ENCODE assay signal across 22 mouse cellular contexts in the genomic region with DNA sequence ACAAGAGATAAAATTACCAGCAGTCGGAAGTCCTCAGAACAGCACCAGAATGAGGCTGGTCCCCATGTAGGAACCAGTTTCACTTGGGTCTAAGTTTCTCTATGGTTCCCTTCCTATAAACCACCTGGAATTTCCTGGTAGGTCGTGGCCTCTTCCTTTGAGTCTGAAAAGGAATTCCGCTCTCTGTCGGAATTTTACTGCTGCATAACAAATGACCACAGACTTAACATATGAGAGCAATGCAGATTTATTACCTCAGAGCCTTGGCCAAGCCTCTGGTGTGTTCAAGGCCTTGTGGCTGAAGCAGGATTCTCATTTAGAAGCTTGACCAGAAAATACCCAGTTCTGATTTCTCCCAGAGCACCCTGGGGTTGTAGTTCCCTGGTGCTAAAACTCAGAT.
DNase-seq lines count a peak whose midpoint lies in the region; ATAC-seq lines count a peak whose summit lies in the region.
"Had no signal": no experiment of that assay in that cellular context is flagged by ENCODE, and none has a peak within 500 bp of the region (broad histone marks: within the 10 kb centered on the region; RNA-seq: fewer than 3 reads in every experiment).

No protein-coding gene starts in this region.

- DNase-seq in embryonic facial prominence, embryonic 14.5 days (ENCODE audit: low spot score) = peak; percentile 5
- no peak for DNase-seq in embryonic facial prominence, embryonic 10.5 days (ENCODE audit: low spot score)
- peak; percentile 20 for DNase-seq in adrenal gland, postnatal 10 days
- DNase-seq in kidney, postnatal 4 days = peak; percentile 25 to 47
- DNase-seq in retina, embryonic 14.5 days (ENCODE audit: low spot score) = no peak
- DNase-seq: cerebellum, adult 2 months; cerebellum, postnatal 36 days; gastrocnemius, postnatal 36 days; heart, postnatal 4 days; lung, postnatal 4 days; thymus, postnatal 36 days had no signal

- no peaks in the 10 kb centered on the region for H3K36me3 ChIP-seq in embryonic facial prominence, embryonic 14.5 days (ENCODE audit: control insufficient read depth, insufficient read depth, low read length)
- no peaks in the 10 kb centered on the region for H3K36me3 ChIP-seq in embryonic facial prominence, embryonic 10.5 days (replicated peaks)
- H3K36me3 ChIP-seq in kidney, embryonic 14.5 days (ENCODE audit: control insufficient read depth, insufficient read depth, low read length) = no peaks in the 10 kb centered on the region
- H3K36me3 ChIP-seq: embryonic facial prominence, embryonic 13.5 days; heart, embryonic 15.5 days; hindbrain, embryonic 15.5 days; limb, embryonic 12.5 days; lung, embryonic 15.5 days had no signal

- H3K4me2 ChIP-seq in embryonic facial prominence, embryonic 14.5 days (ENCODE audit: low read depth, low read length) = no peak overlapping the region
- H3K4me2 ChIP-seq in kidney, embryonic 14.5 days (replicated peaks; ENCODE audit: low read depth, low read length) = no peak overlapping the region
- H3K4me2 ChIP-seq: embryonic facial prominence, embryonic 13.5 days; heart, embryonic 15.5 days; hindbrain, embryonic 15.5 days; limb, embryonic 12.5 days; lung, embryonic 15.5 days; midbrain, embryonic 11.5 days had no signal

- no peak overlapping the region for H3K9ac ChIP-seq in embryonic facial prominence, embryonic 14.5 days (ENCODE audit: low read depth, low read length)
- H3K9ac ChIP-seq in kidney, embryonic 14.5 days (ENCODE audit: low read depth, low read length) = no peak overlapping the region
- H3K9ac ChIP-seq: embryonic facial prominence, embryonic 13.5 days; heart, embryonic 15.5 days; hindbrain, embryonic 15.5 days; limb, embryonic 12.5 days; liver, embryonic 14.5 days; lung, embryonic 15.5 days had no signal

- H3K9me3 ChIP-seq in embryonic facial prominence, embryonic 14.5 days (ENCODE audit: control insufficient read depth, low read length) = no peaks in the 10 kb centered on the region
- no peaks in the 10 kb centered on the region for H3K9me3 ChIP-seq in embryonic facial prominence, embryonic 10.5 days
- no peaks in the 10 kb centered on the region for H3K9me3 ChIP-seq in kidney, embryonic 14.5 days (ENCODE audit: control insufficient read depth, low read length)
- H3K9me3 ChIP-seq: embryonic facial prominence, embryonic 13.5 days; heart, embryonic 15.5 days; hindbrain, embryonic 15.5 days; limb, embryonic 12.5 days; lung, embryonic 15.5 days had no signal

- no peak overlapping the region for H3K27ac ChIP-seq in embryonic facial prominence, embryonic 14.5 days (replicated peaks; ENCODE audit: low read depth, low read length)
- no peak overlapping the region for H3K27ac ChIP-seq in embryonic facial prominence, embryonic 10.5 days (replicated peaks)
- H3K27ac ChIP-seq in kidney, embryonic 14.5 days (ENCODE audit: low read depth, low read length) = no peak overlapping the region; the same call in 1 of the 2 replicates
- H3K27ac ChIP-seq: embryonic facial prominence, embryonic 13.5 days; heart, embryonic 15.5 days; hindbrain, embryonic 15.5 days; limb, embryonic 12.5 days; liver, embryonic 14.5 days; lung, embryonic 15.5 days had no signal

- H3K27me3 ChIP-seq in embryonic facial prominence, embryonic 14.5 days (replicated peaks; ENCODE audit: control insufficient read depth, insufficient read depth, low read length) = no peaks in the 10 kb centered on the region
- no peaks in the 10 kb centered on the region for H3K27me3 ChIP-seq in embryonic facial prominence, embryonic 10.5 days (replicated peaks; ENCODE audit: low read depth, poor library complexity, severe bottlenecking)
- H3K27me3 ChIP-seq in kidney, embryonic 14.5 days (ENCODE audit: control insufficient read depth, insufficient read depth, low read length) = no peaks in the 10 kb centered on the region
- H3K27me3 ChIP-seq: embryonic facial prominence, embryonic 13.5 days; hindbrain, embryonic 15.5 days; lung, embryonic 15.5 days; Patski had no signal

- ATAC-seq in embryonic facial prominence, embryonic 14.5 days (ENCODE audit: low read depth) = no peak
- peak; percentile 58; the same call in 1 of the 2 replicates for ATAC-seq in kidney, embryonic 14.5 days (ENCODE audit: low FRiP score, low TSS enrichment)
- no peak for ATAC-seq in CD4-positive, CD25-positive, alpha-beta regulatory T cell, adult 4 months
- ATAC-seq: forebrain, embryonic 16.5 days; Patski had no signal

- 48% methylated on average over 4 of the region's 4 CpGs for WGBS in embryonic facial prominence, embryonic 14.5 days
- 68% methylated on average over 4 of the region's 4 CpGs for WGBS in embryonic facial prominence, embryonic 10.5 days
- 11% methylated on average over 4 of the region's 4 CpGs for WGBS in kidney, embryonic 14.5 days

- H3K4me3 ChIP-seq in embryonic facial prominence, embryonic 14.5 days (ENCODE audit: low read depth, low read length) = no peak overlapping the region
- no peak overlapping the region for H3K4me3 ChIP-seq in embryonic facial prominence, embryonic 10.5 days
- H3K4me3 ChIP-seq in kidney, embryonic 14.5 days (ENCODE audit: low read length) = no peak overlapping the region
- H3K4me3 ChIP-seq: embryonic facial prominence, embryonic 13.5 days; heart, embryonic 15.5 days; hindbrain, embryonic 15.5 days; limb, embryonic 12.5 days; lung, embryonic 15.5 days had no signal

- H3K4me1 ChIP-seq in embryonic facial prominence, embryonic 14.5 days (ENCODE audit: control insufficient read depth, insufficient read depth, low read length) = peaks cover 6% of the 10 kb centered on the region; the same call in 1 of the 2 replicates
- peaks cover 17% of the 10 kb centered on the region for H3K4me1 ChIP-seq in embryonic facial prominence, embryonic 10.5 days
- H3K4me1 ChIP-seq in kidney, embryonic 14.5 days (ENCODE audit: control insufficient read depth, insufficient read depth, low read length) = peaks cover 12% of the 10 kb centered on the region
- H3K4me1 ChIP-seq: heart, embryonic 15.5 days had no signal

Comparison
In these comparisons a context has a peak if more than half of its experiments do, and no peak if none do; other contexts are left out.
1. DNase-seq: peak in embryonic facial prominence, embryonic 14.5 days (single experiment), adrenal gland, postnatal 10 days (single experiment) and kidney, postnatal 4 days (2 of 2); none in embryonic facial prominence, embryonic 10.5 days (single experiment) and retina, embryonic 14.5 days (single experiment).